Mouse (Mus musculus): ENCODE results near the gene Atad5.
A peak's percentile ranks its signal among the peaks of the same experiment; 100 is the strongest.

The Atad5 gene

DNA sequence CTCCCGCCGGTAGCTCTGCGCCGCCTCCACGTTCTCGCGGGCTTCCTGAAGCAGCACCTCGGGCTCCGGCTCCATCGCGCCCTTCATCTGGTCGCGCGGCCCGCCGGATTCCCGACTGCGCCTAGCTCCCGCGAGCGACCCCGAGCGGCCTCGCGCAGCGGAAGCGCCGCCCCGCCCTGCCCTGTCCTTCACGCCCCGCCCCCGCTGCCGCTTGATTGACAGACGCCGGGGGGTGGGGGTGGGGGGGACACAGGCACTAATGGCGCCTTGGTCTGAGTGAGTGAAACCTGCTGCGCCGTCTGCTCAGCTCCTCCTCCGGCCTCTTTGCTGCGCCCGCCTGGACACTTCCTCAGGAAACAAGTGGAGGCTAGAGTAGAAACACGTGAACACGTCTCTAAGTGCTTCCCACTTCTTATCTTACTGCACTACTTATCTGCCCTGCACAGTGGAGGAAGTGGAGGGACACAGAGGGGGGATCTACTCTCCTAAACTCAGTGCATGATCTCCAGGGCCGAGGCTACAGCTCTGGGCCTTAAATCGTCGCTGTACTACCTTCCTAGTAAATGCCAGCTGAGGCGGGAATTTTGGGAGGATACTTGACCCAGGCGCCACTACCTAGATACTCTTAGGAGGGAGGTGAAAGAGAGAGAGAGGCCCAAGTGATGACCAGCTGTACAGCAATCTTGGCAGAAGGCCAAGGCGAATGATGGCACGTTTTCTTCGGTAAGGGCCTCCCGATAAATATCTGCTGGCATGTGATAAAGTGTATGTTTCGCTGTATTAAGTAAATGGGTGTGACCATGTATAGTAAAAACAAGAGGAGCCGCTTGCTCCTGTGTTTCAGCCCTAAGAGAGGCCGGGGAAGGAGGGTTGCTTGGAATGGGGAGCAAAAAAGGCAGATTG is 8.1 kb upstream of the Atad5 start, which contains the start of gene Crlf3:
Crlf3 (minus strand) TSS at position 166 of the 903 bp plus-strand sequence.
- peak; percentile 94 for DNase-seq (ENCODE audit: low read depth, low spot score)

- DNase-seq (ENCODE audit: low read depth, low spot score): no peak
Observed at GRCm38 (mm10) chr11:80081786-80082319, 7.3 kb upstream of the Atad5 start.

DNA sequence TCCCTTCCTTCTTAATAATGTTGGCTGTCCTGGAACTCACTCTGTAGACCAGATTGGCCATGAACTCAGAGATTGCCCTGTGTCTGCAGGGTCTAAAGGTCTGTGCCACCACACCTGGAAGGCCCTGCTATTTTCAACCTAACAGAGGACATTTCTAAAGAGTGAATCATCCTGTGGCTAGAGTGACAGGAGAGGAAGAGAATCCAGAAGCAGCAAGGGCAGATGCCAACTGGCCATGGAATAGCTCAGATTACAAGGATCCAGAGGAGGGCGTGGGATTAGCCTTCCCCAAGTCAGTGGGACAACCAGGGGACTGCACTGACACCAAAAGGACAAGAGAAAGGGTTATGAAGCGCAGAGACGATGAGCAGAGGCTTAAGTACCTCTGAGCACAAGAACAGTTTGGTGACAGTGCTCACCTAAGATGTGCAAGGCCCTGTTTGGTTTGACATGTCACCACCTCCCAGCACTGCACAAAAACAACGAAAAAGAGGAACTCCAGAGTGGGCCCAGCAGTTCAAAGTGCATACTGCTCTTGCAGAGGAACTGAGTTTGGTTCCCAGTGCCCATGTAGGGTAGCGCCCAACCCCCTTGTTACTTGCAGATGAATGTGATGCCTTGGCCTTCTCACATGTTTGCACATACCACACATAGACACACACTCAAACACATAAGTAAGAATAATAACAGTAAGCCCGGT is 3.7 kb upstream of the Atad5 start:
- no peak for DNase-seq (ENCODE audit: low read depth, low spot score)

DNA sequence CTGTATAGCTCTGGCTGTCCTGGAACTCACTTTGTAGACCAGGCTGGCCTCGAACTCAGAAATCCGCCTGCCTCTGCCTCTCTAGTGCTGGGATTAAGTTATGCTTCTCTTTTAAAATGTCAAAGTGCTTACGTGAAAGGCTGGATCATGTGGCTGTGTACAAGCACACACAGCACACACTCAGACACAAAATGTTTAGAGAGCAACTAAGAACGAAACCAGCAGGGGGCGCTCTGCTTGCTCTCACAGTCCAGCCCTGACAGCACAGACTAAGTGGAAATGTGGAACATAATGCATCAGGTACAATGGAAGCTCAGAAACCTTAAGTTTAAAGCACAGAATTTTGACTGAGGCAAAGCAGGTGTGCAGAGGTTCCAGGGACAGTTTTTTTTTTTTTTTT is 2.4 kb upstream of the Atad5 start:
- DNase-seq (ENCODE audit: low read depth, low spot score): peak; percentile 90

- DNase-seq (ENCODE audit: low read depth, low spot score): peak; percentile 9
Observed at GRCm38 (mm10) chr11:80089817-80090214, 616 bp downstream of the Atad5 start.

- no peak for DNase-seq (ENCODE audit: low read depth, low spot score)
Observed at GRCm38 (mm10) chr11:80090555-80091164, 1.5 kb downstream of the Atad5 start.

- no peak for DNase-seq (ENCODE audit: low read depth, low spot score)
Observed at GRCm38 (mm10) chr11:80098444-80099056, 9.3 kb downstream of the Atad5 start.

- DNase-seq (ENCODE audit: low read depth, low spot score): no peak
Observed at GRCm38 (mm10) chr11:80101298-80101697, 12.1 kb downstream of the Atad5 start.

- no peak for DNase-seq (ENCODE audit: low read depth, low spot score)
Observed at GRCm38 (mm10) chr11:80104407-80104806, 15.2 kb downstream of the Atad5 start.

DNA sequence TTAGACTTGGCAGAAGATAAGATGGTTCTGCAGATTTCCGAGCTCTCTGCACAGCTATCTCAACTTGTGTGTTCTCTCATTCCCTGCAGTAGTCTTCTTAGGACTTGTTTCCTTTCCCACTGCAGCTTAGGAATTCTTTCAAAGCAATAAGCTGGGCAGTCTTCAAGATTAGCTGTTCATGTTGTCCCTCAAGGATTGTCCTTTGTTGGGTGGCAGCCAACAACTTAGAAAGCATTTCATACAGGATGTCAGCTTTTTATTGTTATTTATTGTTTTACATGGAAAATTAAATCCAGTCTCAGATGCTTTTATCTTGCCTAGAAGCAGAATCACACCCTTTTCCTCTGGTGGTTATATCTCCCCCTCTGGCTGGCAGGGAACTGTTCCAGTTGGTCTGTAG is 27.2 kb downstream of the Atad5 start:
- no peak for DNase-seq (ENCODE audit: low read depth, low spot score)

DNA sequence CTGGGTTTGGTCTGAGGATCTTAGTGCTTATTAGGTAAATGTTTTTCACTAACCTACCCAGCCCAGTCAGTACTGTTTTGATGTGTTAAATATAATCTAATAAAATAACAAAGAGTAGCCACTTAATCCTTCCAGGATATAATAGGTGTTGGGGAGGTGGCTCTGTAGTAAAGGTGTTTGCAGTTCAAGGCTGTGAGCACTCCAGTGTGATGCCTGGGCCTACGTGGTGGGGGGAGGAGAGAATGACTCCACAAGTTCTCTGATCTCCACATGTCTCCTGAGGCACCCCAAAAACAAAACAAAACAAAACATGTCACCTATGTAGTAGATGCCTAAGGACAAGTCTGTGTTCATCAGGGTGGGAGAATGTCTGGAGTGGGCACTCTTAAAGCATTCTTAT is 42.9 kb downstream of the Atad5 start:
- no peak for DNase-seq (ENCODE audit: low read depth, low spot score)

DNA sequence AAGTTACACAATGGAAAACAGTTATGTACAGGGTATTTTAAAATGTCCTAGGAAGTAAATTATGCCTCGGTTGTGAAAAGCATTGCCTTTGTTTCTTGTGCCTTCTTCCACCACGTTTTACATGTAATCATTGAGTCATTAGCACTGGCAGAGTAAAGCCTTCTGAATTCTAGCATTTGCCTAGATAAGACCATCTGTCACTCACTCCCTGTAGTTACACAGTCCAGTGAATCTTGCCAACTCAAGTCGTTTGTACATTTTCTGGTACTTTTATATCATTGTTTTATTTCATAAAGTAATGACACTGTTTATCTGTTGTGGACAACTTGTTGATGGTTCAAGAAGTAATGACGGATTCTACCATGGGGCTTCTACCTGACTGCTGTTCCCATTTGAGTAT is 45.5 kb downstream of the Atad5 start:
- no peak for DNase-seq (ENCODE audit: low read depth, low spot score)

- no peak for DNase-seq (ENCODE audit: low read depth, low spot score)
Observed at GRCm38 (mm10) chr11:80135954-80136683, 46.9 kb downstream of the Atad5 start.

DNA sequence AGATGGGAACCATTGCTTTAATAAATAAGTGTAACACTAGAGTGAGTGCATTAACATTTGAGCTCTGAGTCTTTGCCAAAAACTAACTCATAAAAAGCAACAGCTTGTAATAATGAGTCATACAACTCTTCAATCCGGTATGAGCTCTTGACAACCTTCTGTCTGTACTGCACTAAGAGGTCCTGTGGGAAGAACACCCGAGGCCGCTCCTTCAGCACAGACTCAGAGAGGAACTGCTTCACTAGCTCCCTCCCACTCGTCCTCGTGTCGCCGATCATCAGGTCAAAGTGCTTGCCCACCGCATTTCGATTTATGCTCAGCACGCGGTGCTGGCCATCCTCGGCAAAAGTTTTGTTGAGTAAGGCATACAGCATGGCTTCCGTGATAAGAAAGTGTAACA is 47.6 kb downstream of the Atad5 start:
- DNase-seq (ENCODE audit: low read depth, low spot score): no peak

- no peak for DNase-seq (ENCODE audit: low read depth, low spot score)
Observed at GRCm38 (mm10) chr11:80137773-80138172, 48.6 kb downstream of the Atad5 start.

GRCm38 (mm10) chr11:80141825-80142521 is 52.8 kb downstream of the Atad5 start, which contains the start of gene Tefm:
Gene Tefm, minus strand, starts transcription at chr11:80142175.
- peak; percentile 90 for DNase-seq (ENCODE audit: low read depth, low spot score)

DNA sequence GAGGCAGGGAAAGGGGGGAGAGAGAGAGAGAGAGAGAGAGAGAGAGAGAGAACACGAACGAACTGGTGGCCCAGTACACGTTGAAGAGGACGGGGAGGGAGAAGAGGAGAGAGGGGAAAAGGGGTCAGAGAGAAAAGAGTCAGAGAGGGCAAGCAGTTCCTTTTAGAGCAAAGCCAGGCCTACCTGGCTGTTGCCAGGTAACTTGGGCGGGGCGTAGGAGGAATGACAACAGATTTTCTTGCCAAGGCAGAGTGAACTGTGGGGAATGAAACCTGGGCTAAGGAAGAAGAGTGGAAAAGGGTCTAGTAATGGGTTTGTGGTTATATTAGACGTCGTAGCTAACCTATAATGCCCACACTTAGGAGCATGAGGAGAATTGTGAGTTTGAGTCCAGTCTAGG is 53.7 kb downstream of the Atad5 start:
- no peak for DNase-seq (ENCODE audit: low read depth, low spot score)

GRCm38 (mm10) chr11:80145787-80146275 is 56.6 kb downstream of the Atad5 start:
- DNase-seq (ENCODE audit: low read depth, low spot score): peak; percentile 34

- DNase-seq (ENCODE audit: low read depth, low spot score): no peak
Observed at GRCm38 (mm10) chr11:80147748-80148147, 58.5 kb downstream of the Atad5 start.

DNA sequence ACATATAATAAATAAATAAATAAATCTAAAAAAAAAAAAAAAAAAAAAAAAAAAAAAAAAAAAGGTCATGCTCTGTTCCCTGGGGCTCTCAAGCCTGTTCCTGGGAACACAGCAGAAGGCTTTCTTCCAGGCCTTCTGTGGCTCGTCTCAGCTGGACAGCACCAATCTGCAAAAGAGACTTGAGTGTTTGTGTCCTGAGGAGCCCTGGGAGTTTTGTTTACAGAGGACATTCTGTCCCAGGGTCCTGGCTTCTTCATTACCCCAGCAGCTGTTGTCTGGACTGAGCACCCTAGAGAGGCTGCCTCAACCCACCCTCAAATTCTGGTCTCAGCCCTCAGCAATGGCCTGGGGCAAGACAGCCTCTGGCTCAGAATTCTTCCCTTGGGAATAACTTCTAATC is 59.1 kb downstream of the Atad5 start:
- no peak for DNase-seq (ENCODE audit: low read depth, low spot score)

Measured in mesoderm, embryonic 11.5 days (tissue).